Mouse (Mus musculus) WW6 (cell line): ENCODE results near the gene Arhgap30.

Experiments used
- DNase-seq: peaks from one replicate; pipeline ENCODE4 v3.0.0-alpha.2; 2013; ENCODE audit warnings: low read depth, low spot score

The Arhgap30 gene

DNA sequence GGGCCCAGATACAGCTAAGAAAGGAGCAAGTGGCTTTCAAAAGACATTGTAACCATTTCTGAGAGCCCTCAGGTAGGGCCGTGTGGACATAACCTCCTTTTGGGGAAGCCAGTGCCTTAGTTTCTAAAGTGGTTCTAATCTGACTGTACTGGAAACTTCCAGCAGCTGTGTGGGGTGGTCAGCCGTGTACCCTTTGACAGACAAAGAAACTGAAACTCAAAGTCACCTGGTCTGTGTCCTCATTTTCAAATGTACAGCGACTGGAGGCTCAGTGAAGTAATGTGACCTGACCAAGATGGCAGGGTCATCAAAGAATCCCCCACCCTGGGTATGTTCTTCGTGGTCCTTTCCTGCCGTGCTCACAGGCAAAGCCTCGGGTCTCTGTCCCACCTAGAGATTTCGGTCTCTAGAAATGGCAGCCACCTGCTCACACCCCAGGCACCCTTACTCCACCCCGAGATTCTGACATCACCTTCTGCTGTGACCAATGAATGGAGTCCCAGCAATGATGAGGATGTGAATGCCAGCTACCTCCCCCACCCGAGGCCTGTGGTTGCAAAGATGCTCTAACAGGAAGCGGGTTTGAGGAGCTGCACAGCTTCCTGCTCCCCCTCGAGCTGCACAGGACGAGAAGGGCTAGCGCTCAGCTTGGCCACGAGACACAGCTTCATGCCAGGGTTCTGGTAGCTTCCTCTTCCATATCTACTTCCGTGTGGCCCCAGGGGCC is at the start of gene Arhgap30:
Gene Arhgap30 (plus strand): TSS at position 579 of the 727 bp plus-strand sequence.
- DNase-seq = no peak

DNA sequence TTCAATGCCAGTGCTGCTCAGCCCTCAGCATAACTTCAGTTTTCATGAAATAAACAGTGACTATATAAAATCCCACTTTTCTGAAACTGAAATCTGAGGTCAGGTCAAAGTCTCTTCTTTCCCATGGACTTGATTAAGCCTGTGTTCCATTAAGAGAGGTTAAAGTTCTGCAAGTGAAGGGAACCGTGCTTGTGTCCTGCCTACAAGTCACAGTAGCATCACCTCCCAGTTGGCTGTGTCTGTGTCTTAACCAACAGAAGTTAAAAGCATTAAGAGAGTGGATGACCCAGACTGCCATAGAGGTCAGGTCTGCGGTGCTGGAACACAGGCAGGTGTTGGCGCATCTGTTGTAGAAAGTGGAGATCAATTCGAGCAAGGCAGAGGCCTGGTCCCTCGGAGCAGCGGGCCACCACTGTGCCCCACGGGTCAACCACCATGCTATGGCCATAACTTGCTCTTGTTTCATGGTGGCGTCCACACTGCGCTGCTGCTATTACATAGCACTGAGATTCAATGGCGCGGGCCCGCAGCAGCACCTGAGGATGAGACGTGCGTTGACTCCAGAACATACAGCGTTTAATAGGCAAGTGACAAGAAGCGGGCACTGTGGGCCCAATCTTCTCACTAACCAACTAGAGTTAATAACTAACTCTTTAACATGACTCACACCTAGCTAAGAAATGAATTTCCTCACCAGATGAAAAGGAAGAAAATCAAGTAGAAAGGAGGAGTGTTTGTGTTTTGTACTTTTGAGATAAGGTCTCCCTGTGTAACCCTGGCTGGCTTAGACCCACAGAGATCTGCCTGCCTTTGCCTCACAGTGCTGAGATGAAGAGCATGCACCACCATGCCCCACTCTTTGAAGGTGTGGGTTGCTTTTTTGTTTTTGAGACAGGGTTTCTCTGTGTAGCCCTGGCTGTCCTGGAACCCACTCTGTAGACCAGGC is 46.2 kb upstream of the Arhgap30 start:
- DNase-seq = no peak

DNA sequence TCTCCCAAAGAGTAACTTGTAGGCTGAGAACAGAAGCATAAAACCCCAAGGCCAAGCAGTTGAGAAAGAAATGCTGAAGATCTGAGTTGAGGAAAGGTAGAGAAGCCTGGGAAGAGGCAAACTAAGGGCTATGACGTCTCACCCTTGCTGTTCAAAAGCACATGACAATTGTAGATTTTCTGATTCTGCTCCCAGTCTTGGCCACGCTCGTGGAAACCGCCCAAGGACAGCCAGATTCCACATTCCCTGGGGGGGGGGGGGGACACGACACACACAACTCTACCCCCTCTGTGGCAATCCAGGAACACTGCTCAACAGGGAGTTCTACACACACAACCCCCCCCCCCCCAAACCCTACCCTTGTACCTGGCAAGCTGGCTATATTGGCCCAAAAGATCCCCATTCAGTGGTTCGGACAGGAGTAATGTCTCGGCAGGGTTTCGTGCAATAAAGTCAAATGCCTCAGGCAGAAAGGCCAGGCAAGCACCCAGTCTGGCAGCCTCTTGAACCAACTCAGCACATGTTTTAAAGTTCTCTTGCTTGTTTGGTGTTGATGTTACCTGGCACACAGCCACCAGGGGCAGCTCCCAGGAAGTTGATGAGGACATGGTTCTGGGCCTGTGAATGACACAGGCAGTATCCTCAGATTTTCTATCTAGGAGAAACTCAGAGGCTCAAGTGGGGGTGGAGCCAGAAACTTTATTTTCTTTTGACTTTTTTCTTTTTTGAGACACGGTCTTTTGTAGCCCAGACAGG is 44.7 kb upstream of the Arhgap30 start:
- no peak for DNase-seq

DNA sequence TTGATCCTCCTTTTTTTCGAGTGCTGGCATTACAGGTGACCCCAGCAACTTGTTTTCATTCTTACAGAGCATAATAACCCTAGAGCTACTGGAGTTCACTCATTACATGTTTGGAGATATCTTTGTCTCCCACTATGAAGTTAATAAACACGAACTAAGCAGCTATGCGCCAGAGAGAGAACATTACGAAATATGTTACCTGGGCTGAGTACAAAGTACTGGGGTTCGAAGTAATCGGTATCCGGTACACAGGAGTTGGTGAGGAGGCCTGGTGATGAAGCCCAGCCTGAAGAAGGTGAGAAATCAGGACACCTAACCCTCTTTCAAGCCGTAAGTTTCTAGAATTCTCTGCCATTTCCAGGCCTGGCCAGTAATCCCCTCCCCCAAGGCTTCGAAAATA is 44.0 kb upstream of the Arhgap30 start:
- DNase-seq = no peak

DNA sequence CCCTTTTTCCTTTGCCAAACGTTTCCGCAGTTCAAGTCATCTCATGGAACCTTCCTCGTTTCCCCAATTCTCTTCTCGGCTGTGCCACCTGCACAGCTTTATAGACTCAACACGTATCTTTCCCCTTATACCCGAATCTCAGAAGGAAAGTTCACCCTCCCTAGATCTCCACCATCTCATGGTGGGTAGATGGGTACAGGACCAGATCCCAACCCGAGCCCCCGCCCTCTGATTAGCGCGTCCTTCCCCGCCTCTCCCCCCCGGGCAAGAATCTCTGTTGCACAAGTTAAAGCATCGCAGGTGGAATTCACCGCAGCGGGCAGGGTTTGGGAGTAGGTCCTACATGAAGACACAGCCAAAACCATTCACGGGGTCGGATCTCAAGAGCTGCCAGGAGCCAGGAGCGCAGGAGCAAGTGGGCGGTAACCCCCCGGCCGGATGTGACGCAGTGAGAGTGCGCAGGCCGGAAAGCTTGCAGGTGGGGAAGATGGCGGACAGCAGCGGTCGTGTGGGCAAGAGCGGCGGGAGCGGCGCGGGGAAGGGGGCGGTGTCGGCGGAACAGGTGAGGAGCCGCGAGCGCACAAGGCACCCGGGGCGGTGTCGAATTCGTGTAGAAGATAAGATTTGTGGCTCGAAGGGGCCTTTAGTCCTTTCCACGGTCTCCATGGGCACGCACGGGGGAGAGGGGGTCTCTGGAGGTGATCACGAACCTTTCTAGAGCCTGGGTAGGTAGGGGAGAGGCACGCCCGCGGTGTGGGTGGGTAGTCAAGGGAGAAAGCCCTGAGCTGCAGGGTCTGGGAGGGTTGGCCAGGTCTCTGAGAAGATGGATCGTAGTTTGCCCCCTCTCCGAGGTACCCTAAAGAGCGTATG is 43.3 kb upstream of the Arhgap30 start, which contains the start of the genes Nit1 and Pfdn2:
Gene Nit1 (minus strand): TSS at position 422 of the 870 bp plus-strand sequence.
Gene Pfdn2 (plus strand): TSS at position 446 of the 870 bp plus-strand sequence.
- peak; percentile 80 for DNase-seq

DNA sequence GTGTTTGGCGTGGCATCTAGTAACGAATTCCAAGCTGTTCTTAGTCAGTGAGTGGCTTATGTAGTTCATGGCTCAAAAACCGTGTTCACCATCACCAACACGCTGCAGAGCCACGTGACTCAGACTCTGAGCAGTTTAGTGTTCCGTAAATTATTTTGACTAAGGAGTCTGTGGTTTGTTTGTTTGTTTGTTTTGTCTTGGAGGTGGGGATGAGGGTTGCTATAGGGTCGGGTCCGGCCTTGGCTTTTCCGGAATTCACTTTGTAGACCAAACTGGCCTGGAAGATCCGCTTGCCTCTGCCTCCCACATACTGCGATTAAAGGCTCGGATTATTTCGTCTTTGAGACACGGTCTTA is 42.7 kb upstream of the Arhgap30 start:
- no peak for DNase-seq

DNA sequence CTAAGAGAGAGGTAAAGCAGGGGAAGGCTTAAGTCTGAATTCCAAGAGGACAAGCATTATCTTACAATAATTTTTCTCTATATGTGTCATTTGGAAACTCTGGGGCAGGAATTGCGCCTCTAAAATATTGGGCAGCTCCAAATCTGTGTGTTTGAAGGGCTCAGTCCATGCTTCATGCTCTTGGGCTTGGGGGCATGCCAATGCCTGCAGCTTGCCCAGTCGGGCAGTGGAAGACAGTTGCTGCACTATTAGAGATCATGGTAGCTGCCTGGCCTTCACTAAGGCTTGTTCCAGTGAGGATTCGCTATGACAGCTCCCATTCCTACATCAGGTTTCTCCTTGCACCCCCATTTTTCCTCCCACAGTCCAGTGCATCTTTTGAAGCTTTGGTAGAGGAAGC is 40.1 kb upstream of the Arhgap30 start:
- no peak for DNase-seq

DNA sequence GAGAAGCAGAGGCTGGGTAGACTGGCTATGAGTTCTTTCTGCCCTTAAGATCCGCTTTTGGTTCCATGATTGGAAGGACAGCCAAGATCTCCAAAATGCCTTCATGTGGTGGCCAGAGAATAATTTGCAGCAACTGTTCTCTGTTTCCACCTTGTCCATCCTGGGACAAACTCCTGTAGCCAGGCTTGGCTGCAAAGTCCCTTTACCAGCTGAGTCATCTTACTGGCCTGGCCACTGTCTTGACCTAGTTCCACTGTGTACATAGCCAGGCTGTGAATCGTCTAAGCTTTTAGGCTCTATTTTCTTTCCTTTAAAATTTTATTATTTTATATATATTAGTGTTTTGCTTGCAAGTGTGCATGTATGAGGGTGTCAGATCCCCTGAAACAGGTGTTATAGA is 39.5 kb upstream of the Arhgap30 start:
- no peak for DNase-seq

DNA sequence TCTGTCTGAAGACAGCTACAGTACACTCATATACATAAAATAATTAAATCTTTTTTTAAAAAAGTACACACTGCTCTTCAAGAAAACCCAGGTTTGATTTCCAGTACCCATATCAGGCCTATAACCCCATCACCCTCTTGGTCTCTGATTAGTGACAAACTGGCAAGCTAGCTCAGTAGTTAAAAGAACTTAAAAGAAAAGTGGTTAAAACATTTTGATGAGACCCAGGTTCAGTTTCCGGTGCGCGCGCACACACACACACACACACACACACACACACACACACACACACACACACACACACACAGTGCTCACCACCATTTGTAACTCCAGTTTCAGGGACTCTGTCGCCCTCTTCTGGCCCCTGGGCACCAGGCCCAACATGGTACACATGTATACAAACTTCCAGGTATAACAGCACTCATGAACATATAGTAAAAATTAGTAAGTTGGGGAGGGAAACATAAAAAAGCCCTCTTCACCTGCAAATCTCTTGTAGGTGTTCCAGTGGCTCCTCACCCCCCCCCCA is 32.9 kb upstream of the Arhgap30 start:
- DNase-seq = no peak

DNA sequence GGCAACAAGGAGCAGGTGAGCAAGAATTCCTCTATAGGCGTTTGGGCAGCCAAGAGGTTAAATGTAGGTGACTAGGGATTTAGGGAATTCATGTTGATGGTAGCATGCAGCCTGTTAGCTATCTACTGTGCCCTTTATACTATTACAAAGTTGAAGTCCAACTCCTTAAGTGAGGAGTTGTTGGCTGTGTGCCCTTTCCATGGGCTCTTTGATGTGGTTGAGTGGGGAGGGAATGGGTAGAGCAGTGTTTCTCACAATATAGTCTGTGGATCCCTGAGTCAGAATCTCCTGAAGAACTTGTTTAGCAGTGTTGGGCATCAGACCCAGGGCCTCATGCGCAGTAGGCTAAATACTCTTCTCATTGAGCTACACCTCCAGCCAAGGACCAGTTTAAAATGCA is 31.9 kb upstream of the Arhgap30 start:
- DNase-seq = no peak

DNA sequence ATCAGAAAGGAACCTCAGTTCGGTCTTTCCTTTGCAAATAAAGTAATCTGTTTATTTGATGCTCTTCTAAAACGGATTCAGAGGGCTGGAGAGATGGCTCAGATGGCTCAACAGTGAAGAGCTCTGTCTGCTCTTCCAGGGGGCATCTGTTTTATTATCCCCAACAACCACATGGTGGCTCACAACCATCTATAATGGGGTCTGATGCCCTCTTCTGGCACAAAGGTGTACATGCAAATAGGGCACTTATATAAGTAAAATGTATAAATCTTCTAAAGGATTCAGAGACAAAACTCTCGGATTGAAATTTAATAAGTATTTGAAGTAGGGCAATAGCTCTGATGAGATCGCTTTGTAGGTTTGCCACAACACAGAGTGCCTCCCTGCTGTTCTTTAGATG is 30.3 kb upstream of the Arhgap30 start:
- no peak for DNase-seq

DNA sequence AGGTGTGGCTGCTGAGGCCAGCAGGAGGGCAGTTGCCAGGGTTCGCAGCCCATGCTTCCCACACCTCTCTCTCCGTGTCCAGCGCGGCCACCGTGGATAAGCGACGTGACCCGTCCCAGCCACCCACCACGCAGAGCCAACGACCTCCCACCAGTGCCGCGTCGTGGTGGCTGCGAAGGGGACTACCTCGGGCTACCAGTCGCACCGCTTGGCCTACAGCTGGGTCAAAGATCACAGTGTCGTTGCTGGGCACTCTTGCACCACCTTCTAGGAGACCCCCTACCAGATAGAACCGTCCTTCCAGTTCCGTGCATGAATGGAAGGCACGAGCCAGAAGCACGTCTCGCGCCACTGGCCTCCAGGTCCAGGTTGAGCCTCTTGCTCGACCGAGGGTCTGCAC is 28.5 kb upstream of the Arhgap30 start:
- DNase-seq = no peak

DNA sequence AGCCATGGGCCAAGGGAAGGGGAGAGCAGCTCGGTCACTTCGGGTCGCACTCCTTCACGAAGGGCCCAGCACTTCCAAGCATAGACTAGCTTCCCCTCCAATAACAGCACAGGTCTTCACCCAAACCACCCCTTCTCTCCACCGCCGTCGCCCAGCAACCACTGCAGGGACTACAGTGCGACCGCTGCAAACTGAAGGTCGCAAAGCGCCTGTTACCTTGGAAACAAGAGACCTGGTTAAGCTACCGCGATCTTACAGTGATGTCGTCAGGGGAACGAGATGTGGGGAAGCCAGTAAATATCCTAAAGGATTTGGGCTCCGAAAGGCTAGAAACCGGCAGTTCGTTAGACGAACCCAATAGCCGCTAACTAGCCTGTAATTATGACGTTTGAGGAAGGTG is 28.1 kb upstream of the Arhgap30 start, which contains the start of gene Klhdc9:
Gene Klhdc9 (minus strand): TSS at position 143 of the 400 bp plus-strand sequence.
- peak; percentile 87 for DNase-seq

DNA sequence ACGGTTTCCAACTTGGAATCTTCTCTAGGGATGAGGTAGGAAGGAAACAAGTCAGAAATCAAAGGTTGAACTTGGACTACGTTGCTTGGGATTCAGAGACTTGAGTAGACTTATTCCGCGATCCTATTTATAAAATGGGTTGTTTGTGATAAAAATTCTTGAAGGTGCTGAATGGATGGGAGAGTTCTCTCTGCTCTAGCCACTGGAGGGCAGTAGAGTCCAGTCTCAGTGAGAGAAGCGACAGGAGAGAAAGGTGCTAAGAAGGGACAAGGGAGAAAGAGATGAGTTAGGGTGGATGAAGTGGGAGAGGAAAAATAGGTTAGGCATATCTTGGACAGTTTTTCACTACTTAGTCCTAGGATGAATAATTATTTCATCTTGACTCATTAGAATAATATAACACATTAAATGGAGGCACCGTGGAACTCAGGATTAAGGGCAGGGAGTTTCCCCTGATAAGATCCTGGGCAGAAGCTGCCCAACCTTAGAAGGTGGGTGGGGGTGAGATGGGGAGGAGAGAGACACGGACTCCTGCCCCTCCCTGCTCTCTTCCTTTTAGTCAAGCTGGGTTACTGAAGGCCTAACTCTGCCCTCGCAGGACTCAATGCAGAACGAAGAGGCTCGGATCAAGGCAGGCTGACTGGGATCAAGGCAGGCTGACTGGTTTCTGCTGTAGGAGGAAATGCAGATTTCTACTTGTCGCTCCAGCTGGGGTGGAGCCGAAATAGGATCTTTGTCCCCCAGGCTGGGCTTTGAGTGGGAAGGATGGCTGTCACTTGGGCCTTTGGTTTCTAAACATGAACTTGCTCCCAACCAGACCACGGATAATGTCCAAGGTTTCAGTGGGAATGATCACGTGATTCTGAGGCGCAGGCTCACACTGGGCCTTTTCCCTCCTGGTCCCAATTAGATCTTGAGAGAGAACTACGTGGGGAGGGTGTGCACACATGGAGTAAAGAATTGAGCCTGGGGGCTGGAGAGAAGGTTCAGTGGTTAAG is 27.3 kb upstream of the Arhgap30 start:
- DNase-seq = no peak

DNA sequence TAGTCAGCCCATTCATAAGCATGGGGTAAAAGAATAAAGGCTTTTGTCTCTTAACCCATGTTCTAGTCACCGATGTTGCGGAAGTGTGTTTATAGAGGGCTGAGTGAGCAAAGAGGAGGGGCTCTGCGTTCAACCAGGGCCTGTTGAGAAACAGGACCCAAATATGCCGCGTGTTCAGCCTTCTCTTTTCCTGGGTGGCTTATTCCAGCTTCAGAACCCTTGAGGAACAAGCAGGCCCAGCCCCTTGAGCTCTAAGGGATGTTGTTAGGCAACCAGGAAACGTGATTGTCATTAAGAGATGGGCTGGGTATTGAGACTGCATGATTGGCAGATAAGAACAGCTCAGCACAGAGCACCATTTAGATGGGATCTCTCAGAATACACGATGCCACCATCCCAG is 22.8 kb upstream of the Arhgap30 start:
- no peak for DNase-seq

DNA sequence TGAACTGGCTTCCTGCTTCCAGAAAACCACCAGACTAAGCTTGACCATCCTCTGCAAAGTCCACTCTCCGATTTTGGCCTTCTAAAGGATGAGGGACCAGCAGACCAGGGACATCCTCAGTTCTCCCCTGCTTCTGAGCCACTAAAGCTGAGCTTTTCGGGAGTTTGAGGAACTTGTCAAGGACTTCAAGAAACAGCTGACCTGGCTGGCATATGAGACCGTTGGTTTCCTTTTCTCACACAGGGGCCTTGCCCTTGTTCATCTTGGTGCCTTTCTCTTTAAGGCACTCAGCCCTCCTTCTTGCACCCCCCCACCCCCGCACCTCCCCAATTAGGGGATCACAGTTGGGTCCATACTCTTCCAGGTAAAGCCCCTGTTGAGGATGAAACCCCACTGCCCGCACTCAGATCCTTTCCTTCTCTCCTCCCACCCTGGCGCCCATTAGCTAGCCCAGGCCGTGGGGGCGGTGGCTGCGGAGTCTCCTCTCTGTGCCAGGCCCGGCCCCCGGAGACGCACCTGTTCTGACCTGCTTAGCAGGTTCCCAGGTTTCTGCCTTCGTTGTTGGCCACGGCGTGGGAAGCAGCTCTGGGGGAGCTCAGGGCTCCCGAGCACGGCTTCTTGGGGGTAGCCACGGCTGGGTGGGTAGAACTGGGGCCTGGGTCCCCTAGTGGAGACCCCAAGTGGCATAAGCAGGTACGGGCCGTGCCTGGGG is 18.8 kb upstream of the Arhgap30 start, which contains the start of gene Nectin4:
Gene Nectin4 (plus strand): TSS at position 255 of the 712 bp plus-strand sequence.
- DNase-seq = no peak

DNA sequence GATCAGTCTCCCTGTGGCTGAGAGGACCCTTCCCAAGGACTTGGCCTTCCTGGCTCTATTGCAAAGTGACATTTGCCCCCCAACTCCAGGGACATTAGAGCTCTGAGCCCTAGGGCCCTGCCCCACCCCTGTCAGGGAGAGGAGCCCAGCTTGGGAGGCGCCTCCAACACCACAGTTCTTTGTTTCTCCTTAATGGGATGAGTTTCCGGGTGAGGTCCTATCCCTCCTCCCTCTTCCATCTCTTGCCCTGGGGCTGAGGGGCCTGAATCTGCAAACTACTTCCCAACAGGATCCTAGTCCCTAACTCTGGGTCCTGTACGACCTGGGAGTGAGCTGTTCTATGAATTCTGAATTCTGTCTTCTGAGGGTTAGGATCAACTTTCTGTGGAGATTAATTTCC is 15.9 kb upstream of the Arhgap30 start:
- no peak for DNase-seq

DNA sequence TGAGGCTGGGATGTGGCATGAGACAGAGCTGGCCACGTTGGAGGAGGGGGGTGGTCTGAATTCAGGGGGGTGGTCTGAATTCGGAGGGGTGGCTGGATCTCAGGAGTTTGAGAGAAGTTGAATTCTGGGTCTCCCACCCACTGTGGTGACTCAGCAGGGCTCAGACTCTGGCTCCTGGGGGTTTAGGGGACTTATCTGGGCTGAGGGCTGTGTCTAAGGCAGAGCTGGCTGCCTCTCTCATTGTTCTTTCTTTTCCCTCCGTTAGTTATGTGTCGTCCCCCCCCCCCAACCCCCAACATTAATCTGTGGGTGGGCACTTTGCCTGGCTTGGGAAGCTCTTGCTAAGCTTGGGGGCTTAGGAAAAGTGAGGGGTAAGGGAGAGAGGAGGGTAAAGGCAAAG is 14.8 kb upstream of the Arhgap30 start:
- no peak for DNase-seq

DNA sequence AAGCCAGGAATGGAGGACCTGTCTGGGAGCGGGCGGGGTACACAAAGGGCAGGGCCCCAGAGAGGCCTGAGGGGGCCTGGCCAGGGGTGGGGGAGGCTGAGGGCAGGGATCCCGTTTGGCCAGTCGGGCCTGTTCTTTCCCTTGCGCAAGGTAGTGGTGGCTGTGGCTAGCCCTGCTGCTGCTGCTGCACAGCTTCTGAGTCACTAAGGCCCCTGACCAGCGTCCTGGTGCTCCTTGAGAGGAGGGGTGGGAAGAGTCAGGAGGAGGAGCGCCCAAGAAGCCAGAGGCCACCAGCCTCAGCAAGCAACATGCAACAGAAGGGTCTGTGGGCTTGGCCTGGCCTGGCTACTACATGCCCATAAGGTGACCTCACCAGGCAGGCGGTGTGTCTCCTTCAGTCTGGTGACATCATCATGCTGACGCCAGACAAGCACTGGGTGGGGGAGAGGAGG is 13.1 kb upstream of the Arhgap30 start:
- DNase-seq = no peak
